Mouse (Mus musculus): ENCODE data around the gene Esyt3. TPM values are rescaled to one million over a fixed set of nuclear protein-coding genes. Genes with fewer than 3 reads are reported as not detected.
A peak's percentile ranks its signal among the peaks of the same experiment; 100 is the strongest.

The Esyt3 gene
- 0.41 and 0.42 TPM in 2 replicates for polyA plus RNA-seq (2015; fragmentation: Nextera tagmentation; extraction: Ambion mirVana)

DNA sequence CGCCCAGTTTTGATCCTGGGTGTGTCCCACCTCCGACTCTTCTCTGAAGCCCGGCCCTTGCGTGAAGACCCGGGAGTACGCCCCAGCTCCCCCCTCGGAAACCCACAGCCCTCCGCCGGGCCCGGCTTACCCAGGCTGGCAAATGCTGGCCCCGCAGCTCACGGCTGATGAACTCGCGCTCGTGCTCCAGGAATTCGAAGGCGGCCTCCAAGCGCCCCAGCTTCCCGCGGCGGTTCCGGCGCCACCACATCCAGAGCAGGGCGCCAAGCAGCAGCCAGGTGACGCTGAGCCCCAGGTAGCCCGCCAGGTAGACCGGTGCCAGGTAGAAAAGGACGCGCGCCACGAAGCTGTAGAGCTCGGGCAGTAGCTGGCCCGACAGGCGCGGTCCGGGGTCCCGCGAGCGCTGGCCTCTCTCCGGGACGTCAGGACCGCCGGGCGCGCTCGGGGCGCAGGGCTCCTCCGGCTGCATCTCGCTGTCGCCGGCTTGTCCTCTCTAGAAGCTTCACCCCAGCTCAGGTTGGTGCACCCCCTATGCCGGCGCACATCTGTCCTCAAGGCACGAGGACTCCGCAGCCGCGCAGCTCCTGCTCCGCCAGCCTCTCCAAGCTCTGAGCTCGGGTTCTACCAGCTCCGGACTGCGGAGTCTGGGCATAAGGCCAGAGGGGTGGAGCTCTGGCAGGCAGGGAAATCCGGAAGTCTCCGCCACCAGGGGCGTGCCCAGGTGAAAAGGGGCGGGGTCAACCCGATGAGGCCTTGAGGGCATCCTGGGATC is at the start of gene Esyt3:
Gene Esyt3 (minus strand): TSS at position 637 of the 772 bp plus-strand sequence.
- ATAC-seq (replicated peaks; ENCODE audit: low FRiP score, low read depth): peak; percentile 71
- peaks cover 22% of the 10 kb centered on the region for H3K27me3 ChIP-seq (ENCODE audit: insufficient read depth, low read length)
- no peak for TF ChIP-seq CTCF (IDR thresholded peaks at IDR 0.05; ENCODE audit: low read depth)

DNA sequence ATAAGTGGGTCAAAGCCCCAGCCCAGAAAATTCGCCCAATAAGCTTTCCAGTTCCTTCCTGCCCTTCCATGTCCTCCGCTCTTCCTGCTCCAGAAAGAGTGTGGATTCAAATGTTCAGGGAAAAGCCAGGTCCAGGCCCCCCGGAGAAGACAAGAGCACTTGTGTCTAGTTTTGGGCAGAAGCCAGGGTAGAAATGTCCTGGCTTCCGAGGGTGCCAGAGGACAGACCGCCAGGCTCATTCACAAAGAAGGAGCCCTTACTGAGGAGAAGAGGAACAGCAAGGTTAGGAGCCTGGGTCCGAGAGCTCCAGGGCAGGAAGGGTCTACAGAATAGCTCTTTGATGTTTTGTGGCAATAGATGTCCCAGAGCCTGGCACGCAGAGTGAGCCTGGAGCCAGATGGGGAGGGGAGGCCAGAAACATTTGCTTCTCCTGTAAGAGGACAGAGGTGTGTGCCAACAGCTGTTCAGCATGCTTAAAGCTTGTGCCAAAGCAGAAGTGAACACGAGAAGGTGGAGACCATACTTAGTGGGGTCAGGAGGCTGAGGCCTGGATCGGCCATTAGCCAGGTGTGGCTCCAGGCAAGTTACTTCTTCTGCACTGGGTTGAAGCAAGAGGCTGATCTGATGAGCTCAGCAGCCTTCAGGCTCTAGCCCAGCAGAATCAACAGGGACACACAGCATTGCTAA is 43.1 kb upstream of the Esyt3 start:
- Histone ChIP-seq H3K9me3 (replicated peaks; ENCODE audit: low read length) (no peaks in the 10 kb centered on the region), H3K4me3 (replicated peaks; ENCODE audit: low read depth, low read length) (no peak overlapping the region), H3K36me3 (ENCODE audit: insufficient read depth, low read length) (no peaks in the 10 kb centered on the region), H3K4me1 (replicated peaks; ENCODE audit: insufficient read depth, low read length) (no peaks in the 10 kb centered on the region), H3K27ac (no peak overlapping the region), H3K4me2 (ENCODE audit: low read length) (no peak overlapping the region), H3K9ac (ENCODE audit: low read depth, low read length) (no peak overlapping the region), H3K27me3 (ENCODE audit: insufficient read depth, low read length) (no peaks in the 10 kb centered on the region)
- DNase-seq (ENCODE audit: low spot score): no peak
- WGBS: 71% methylated on average over 9 of the region's 9 CpGs
- no peak for TF ChIP-seq CTCF (IDR thresholded peaks at IDR 0.05; ENCODE audit: low read depth)
- no peak for ATAC-seq (replicated peaks; ENCODE audit: low FRiP score, low read depth)

More for the DNA sequence above, at the start of gene Esyt3:
- under 1% methylated on average over 66 of the region's 66 CpGs for WGBS
- peak within 1 kb of the TSS; percentile 74 for H3K4me2 ChIP-seq (ENCODE audit: low read length)
- H3K4me1 ChIP-seq (replicated peaks; ENCODE audit: insufficient read depth, low read length): 0 out of 2 replicates have a peak, but pooled peaks cover 8% of the 10 kb centered on the region
- H3K27ac ChIP-seq: no peak within 1 kb of the TSS
- 0 out of 2 replicates have a peak within 1 kb of the TSS, but pooled peaks have one; percentile 18 for H3K9ac ChIP-seq (ENCODE audit: low read depth, low read length)
- H3K36me3 ChIP-seq (ENCODE audit: insufficient read depth, low read length): no peaks in the 10 kb centered on the region
- peak; percentile 24 for DNase-seq (ENCODE audit: low spot score)
- H3K4me3 ChIP-seq (replicated peaks; ENCODE audit: low read depth, low read length): peak within 1 kb of the TSS; percentile 37
- H3K9me3 ChIP-seq (replicated peaks; ENCODE audit: low read length): no peaks in the 10 kb centered on the region

- WGBS: 67% methylated on average over 6 of the region's 6 CpGs
- H3K27me3 ChIP-seq (ENCODE audit: insufficient read depth, low read length): no peaks in the 10 kb centered on the region
- no peak for TF ChIP-seq CTCF (IDR thresholded peaks at IDR 0.05; ENCODE audit: low read depth)
- no peak for DNase-seq (ENCODE audit: low spot score)
- H3K9me3 ChIP-seq (replicated peaks; ENCODE audit: low read length): no peaks in the 10 kb centered on the region
- no peak overlapping the region for H3K4me3 ChIP-seq (replicated peaks; ENCODE audit: low read depth, low read length)
- H3K9ac ChIP-seq (ENCODE audit: low read depth, low read length): no peak overlapping the region
- no peak overlapping the region for H3K27ac ChIP-seq
- no peaks in the 10 kb centered on the region for H3K4me1 ChIP-seq (replicated peaks; ENCODE audit: insufficient read depth, low read length)
- H3K36me3 ChIP-seq (ENCODE audit: insufficient read depth, low read length): no peaks in the 10 kb centered on the region
- no peak for ATAC-seq (replicated peaks; ENCODE audit: low FRiP score, low read depth)
- no peak overlapping the region for H3K4me2 ChIP-seq (ENCODE audit: low read length)
These were observed 42.4 kb upstream of the Esyt3 start for GRCm38 (mm10) chr9:99400781-99401180.

- Histone ChIP-seq H3K27ac (no peak overlapping the region), H3K9me3 (replicated peaks; ENCODE audit: low read length) (no peaks in the 10 kb centered on the region), H3K36me3 (ENCODE audit: insufficient read depth, low read length) (0 out of 2 replicates have a peak, but pooled peaks cover 5% of the 10 kb centered on the region), H3K27me3 (ENCODE audit: insufficient read depth, low read length) (no peaks in the 10 kb centered on the region), H3K4me3 (replicated peaks; ENCODE audit: low read depth, low read length) (no peak overlapping the region), H3K4me2 (ENCODE audit: low read length) (no peak overlapping the region), H3K4me1 (replicated peaks; ENCODE audit: insufficient read depth, low read length) (no peaks in the 10 kb centered on the region), H3K9ac (ENCODE audit: low read depth, low read length) (no peak overlapping the region)
- DNase-seq (ENCODE audit: low spot score) (no peak), ATAC-seq (replicated peaks; ENCODE audit: low FRiP score, low read depth) (no peak)
- WGBS: 85% methylated on average over 13 of the region's 13 CpGs
- no peak for TF ChIP-seq CTCF (IDR thresholded peaks at IDR 0.05; ENCODE audit: low read depth)
These were observed 38.9 kb upstream of the Esyt3 start for GRCm38 (mm10) chr9:99397056-99397815.

- Histone ChIP-seq H3K4me1 (replicated peaks; ENCODE audit: insufficient read depth, low read length) (no peaks in the 10 kb centered on the region), H3K36me3 (ENCODE audit: insufficient read depth, low read length) (0 out of 2 replicates have a peak, but pooled peaks cover 8% of the 10 kb centered on the region), H3K9ac (ENCODE audit: low read depth, low read length) (no peak overlapping the region), H3K27me3 (ENCODE audit: insufficient read depth, low read length) (no peaks in the 10 kb centered on the region), H3K4me3 (replicated peaks; ENCODE audit: low read depth, low read length) (no peak overlapping the region), H3K4me2 (ENCODE audit: low read length) (no peak overlapping the region), H3K27ac (no peak overlapping the region), H3K9me3 (replicated peaks; ENCODE audit: low read length) (no peaks in the 10 kb centered on the region)
- WGBS: 87% methylated on average over 11 of the region's 11 CpGs
- DNase-seq (ENCODE audit: low spot score) (no peak), ATAC-seq (replicated peaks; ENCODE audit: low FRiP score, low read depth) (no peak)
- TF ChIP-seq CTCF (IDR thresholded peaks at IDR 0.05; ENCODE audit: low read depth): no peak
These were observed 36.0 kb upstream of the Esyt3 start for GRCm38 (mm10) chr9:99394366-99394765.

DNA sequence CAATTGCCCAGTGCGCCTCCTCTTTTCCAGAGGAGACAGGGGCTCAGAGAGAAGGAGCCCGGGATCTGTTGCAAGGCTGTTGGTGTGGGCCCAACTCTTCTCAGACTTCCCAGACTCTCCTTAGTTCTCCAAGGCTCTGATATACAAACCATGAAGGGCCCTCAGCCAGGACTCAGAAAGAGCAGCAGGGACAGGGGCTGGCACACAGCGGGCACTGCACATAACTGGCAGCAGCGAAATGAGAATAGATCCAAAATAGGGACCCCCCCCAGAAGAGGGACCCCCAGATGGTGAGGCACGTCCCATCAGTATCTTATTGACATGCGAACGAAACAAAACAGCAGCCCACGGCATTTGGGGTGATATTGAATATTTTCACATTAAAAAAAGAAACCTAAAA is 34.8 kb upstream of the Esyt3 start:
- Histone ChIP-seq H3K9me3 (replicated peaks; ENCODE audit: low read length) (no peaks in the 10 kb centered on the region), H3K36me3 (ENCODE audit: insufficient read depth, low read length) (0 out of 2 replicates have a peak, but pooled peaks cover 8% of the 10 kb centered on the region), H3K27me3 (ENCODE audit: insufficient read depth, low read length) (no peaks in the 10 kb centered on the region), H3K9ac (ENCODE audit: low read depth, low read length) (no peak overlapping the region), H3K4me1 (replicated peaks; ENCODE audit: insufficient read depth, low read length) (no peaks in the 10 kb centered on the region), H3K4me3 (replicated peaks; ENCODE audit: low read depth, low read length) (no peak overlapping the region), H3K27ac (no peak overlapping the region), H3K4me2 (ENCODE audit: low read length) (no peak overlapping the region)
- no peak for TF ChIP-seq CTCF (IDR thresholded peaks at IDR 0.05; ENCODE audit: low read depth)
- DNase-seq (ENCODE audit: low spot score) (no peak), ATAC-seq (replicated peaks; ENCODE audit: low FRiP score, low read depth) (no peak)
- 94% methylated on average over 8 of the region's 8 CpGs for WGBS
